Mouse (Mus musculus) urinary bladder, postnatal 4 days (tissue): ENCODE results near the gene Tal1.

ENCODE experiments used
- DNase-seq, 2 experiments: peaks; one replicate each; pipeline ENCODE4 v3.0.0; 2021 to 2022; ENCODE audit warnings: low spot score in 2 of 2

Tal1 gene

GRCm38 (mm10) chr4:115071668-115072067 lies 15.4 kb downstream of the Tal1 start:
- DNase-seq = no peak

- no peak for DNase-seq
Measured at GRCm38 (mm10) chr4:115074789-115075188, 18.6 kb downstream of the Tal1 start.

GRCm38 (mm10) chr4:115075204-115075915 lies 19.1 kb downstream of the Tal1 start:
- no peak for DNase-seq

- no peak for DNase-seq
Measured at GRCm38 (mm10) chr4:115078892-115079820, 22.9 kb downstream of the Tal1 start.

- no peak for DNase-seq
Measured at GRCm38 (mm10) chr4:115079821-115080349, 23.7 kb downstream of the Tal1 start.

- peak in 1 of 2 experiments; percentile 48 for DNase-seq
Measured at GRCm38 (mm10) chr4:115083031-115083430, 26.8 kb downstream of the Tal1 start.

GRCm38 (mm10) chr4:115085522-115086095 lies 29.4 kb downstream of the Tal1 start:
- DNase-seq = no peak

- no peak for DNase-seq
Measured at GRCm38 (mm10) chr4:115086257-115086656, 30.0 kb downstream of the Tal1 start.

GRCm38 (mm10) chr4:115086763-115087415 lies 30.7 kb downstream of the Tal1 start:
- DNase-seq = no peak

- DNase-seq = no peak
Measured at GRCm38 (mm10) chr4:115088611-115089338, 32.5 kb downstream of the Tal1 start, which contains the start of gene Pdzk1ip1. TSS of gene Pdzk1ip1 (plus strand) at chr4:115088708.

- DNase-seq = no peak
Measured at GRCm38 (mm10) chr4:115090592-115090991, 34.4 kb downstream of the Tal1 start.

GRCm38 (mm10) chr4:115091806-115092205 lies 35.6 kb downstream of the Tal1 start:
- DNase-seq = no peak

GRCm38 (mm10) chr4:115093331-115093864 lies 37.2 kb downstream of the Tal1 start:
- DNase-seq = no peak

GRCm38 (mm10) chr4:115094056-115094455 lies 37.8 kb downstream of the Tal1 start:
- no peak for DNase-seq

- DNase-seq = no peak
Measured at GRCm38 (mm10) chr4:115095671-115096434, 39.6 kb downstream of the Tal1 start.

- no peak for DNase-seq
Measured at GRCm38 (mm10) chr4:115096435-115097145, 40.4 kb downstream of the Tal1 start.

- DNase-seq = no peak
Measured at GRCm38 (mm10) chr4:115097146-115097496, 40.9 kb downstream of the Tal1 start.

GRCm38 (mm10) chr4:115101682-115102081 lies 45.5 kb downstream of the Tal1 start:
- no peak for DNase-seq

GRCm38 (mm10) chr4:115103510-115103909 lies 47.3 kb downstream of the Tal1 start:
- DNase-seq = no peak
